Mouse (Mus musculus): ENCODE measurements around the gene Trim24.
"Not testable (repeated sequence)": the region's sequence is repeated elsewhere in the genome, so short reads cannot be mapped to it uniquely, and the experiment has no call there.

The Trim24 gene

DNA sequence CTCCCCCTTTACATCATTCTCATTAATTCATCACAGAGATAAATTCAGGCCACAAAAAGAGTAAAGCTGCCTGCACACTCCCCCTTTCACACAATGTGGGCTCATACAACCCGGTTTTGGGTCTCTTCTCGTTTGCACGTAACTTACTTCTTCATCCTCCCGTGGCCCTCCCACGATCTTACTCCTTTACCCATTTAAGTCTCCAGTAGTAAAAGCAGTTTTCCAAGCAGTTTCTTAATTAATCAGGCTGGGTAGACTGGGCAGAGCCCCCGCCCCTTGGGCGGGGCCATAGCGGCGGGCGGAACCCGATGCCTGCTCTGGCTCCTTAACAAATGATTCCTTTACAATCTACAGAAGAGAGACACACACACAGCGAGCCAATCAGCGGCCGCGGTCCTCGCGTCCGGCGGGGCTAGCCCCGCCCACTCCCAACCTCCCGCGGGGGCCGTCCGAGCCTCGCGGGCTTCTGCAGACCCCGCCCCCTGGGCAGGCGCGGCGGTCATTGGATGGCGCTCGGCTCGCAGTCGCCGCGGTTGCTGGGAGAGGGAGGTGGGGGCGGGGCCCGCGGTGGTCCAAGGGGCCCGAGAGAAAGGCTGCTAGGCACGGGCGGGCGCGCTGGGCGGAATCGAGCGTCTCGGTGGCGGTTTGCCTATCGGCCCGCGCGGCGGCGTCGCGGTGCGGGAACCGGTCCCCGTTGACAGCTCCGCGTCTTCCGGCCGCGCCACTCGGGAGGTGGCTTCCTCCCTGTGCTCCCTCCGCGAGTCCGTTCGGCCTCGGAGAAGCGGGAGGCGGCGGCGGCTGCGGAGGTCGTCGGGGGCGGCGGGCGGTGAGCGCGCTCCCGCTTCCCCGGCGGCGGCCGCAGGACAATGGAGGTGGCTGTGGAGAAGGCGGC is at the start of gene Trim24:
Trim24 (plus strand) TSS at position 567 of the 892 bp plus-strand sequence.
- in situ Hi-C loops (cut with MboI; ENCODE audit: low sequenced_read_pairs), result no loop called here

DNA sequence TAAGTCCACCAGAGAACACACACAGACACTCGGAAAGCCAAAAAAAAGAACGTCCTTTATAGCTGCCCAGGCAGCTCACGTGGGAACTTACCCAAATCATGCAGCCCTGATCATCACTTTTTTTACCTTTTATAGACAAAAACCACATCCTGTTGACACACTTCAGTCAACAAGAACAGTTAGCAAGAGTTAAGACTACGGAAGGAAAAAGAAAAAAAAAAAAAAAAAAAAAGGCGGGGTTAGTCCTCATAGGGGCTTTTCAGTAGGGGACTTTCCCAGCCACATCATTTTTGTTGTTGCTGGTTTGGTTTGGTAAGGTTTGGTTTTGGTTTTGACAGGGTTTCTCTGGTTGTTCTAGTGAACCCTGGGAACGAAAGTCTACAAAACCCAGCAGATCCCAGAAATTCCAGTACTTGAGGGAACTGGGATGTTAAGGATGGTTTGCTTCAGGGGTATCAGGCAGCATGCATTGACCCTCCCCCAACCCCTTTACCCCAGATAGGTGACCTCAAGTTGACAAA is 49.0 kb upstream of the Trim24 start:
- in situ Hi-C loops (cut with MboI; ENCODE audit: low sequenced_read_pairs), result no loop called here

DNA sequence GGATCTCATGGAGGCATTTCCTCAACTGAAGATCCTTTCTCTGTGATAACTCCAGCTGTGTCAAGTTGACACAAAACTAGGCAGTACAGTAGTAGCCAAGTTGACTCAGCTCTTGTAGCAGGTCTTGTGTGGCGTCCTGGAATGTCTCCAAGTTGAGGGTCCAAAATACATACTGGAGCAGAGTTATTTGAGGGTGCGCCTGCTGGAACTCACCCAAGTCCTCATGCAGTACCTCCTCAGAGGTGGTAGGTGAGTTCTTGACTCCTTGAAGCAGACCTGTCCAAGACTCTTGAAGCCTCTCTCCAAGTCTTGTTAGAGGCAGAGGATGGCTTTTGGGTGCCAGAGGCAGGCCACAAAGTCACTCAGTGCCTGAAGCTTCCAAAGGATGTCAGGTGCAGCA is 48.2 kb upstream of the Trim24 start:
- in situ Hi-C loops (cut with MboI; ENCODE audit: low sequenced_read_pairs), result no loop called here

DNA sequence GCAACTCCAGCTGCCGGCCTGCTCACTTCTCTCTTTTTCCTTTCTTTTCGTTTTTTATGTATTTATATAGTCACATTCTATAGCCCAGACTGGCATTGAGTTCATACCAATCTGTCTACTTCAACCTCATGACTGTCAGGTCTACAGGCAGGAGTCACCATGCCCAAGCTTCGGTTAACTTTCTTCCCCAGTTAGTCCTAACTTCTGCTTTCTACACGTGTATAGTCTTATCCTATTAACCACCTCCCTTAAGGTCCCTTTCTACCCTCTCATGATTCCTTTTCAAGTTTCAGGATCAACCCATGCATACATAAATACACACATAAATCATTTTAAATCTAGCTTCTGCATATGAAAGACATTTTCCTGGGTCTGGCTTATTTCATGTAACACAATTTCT is 46.9 kb upstream of the Trim24 start:
- in situ Hi-C loops (cut with MboI; ENCODE audit: low sequenced_read_pairs), result no loop called here

DNA sequence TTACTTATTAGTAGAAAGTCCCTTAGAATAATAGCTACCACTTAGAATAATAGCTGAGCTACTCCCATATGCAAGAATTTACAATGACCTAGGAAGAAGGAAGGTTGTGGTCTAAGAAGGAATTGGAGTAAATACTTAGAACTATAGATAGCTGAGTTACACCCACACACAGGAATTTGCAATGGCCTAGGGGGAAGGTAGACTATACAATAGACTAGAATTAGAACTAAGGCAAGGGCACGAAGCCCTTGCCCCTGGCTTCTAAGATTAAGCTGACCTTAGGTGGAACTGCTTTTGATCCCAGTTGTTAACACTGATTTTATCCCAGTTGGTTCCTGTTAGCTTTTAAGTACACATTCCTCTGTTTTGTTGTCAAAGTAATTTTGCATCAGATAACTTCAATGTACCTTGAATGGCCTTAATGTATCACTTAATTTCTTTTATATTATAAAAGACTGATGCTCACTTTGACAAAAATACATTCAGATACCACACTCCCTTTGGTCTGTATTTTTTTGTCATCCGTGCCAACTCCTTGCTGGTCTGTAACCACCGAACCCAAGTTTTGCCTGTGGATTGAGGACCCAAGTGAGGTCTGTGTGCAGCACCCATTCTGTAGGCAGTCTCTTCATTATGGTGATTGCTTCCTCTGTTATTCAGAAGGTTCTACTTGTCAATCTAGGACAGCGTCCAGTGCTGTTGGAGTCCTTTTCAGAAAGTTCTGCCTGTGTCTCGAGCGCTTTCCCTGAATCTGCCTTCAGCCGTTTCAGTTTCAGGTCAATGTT is 45.1 kb upstream of the Trim24 start:
- in situ Hi-C loops (cut with MboI; ENCODE audit: low sequenced_read_pairs), result not testable (repeated sequence)

DNA sequence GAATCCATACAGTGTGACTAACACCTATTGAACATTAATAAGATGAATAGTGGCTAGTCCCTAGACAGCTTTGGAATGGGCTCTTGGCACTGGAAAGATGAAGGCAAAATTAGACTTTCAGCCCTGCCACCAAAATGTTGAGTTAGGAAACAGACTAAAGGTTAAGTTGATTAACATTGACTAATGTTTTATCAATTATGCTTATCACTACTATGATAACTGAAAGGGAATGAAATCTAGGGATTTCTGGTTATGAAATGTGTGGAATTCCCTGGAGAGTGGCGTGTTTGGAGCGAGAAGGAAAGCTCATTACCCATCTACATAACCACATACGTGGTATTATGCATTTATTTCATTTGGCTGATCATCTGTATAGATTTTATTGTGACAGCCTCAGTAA is 41.7 kb upstream of the Trim24 start:
- in situ Hi-C loops (cut with MboI; ENCODE audit: low sequenced_read_pairs), result no loop called here

DNA sequence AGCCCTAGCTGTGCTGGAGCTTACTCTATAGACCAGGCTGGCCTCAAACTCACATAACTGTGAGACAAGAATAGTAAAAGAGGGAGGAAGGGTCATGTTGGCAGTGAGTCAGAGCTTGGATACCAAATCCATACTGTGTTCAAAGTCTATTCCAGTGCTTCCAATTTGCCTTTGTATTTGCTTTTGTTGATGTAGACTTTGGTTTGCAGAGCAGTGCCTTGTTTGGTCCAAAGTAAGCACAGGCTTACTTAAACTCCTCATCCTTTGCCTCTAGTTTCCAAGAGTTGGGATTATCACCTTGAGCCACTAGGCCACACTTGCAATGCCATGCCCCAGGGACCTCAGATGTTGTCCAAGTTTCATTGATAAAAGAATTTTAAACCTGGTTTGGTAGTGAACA is 41.0 kb upstream of the Trim24 start:
- in situ Hi-C loops (cut with MboI; ENCODE audit: low sequenced_read_pairs), result no loop called here

DNA sequence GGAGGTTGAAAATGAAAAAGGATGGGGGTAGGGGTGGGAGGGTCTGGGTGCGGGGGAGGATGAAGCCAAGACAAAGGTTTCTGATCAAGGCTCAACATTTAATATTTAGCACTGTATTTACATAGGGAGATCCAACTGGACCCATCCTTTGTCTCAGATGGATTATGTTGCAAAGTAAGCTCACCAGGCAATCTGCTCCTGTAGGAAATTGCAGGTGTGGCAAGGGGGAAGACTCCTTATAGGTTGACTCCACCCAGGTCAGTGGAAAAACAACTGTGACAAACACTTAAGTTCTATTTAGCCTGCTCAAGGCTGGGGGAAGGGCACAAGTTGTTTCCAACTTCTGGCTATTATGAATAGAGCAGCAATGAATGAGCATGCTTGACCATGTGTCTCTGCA is 36.9 kb upstream of the Trim24 start:
- in situ Hi-C loops (cut with MboI; ENCODE audit: low sequenced_read_pairs), result no loop called here

DNA sequence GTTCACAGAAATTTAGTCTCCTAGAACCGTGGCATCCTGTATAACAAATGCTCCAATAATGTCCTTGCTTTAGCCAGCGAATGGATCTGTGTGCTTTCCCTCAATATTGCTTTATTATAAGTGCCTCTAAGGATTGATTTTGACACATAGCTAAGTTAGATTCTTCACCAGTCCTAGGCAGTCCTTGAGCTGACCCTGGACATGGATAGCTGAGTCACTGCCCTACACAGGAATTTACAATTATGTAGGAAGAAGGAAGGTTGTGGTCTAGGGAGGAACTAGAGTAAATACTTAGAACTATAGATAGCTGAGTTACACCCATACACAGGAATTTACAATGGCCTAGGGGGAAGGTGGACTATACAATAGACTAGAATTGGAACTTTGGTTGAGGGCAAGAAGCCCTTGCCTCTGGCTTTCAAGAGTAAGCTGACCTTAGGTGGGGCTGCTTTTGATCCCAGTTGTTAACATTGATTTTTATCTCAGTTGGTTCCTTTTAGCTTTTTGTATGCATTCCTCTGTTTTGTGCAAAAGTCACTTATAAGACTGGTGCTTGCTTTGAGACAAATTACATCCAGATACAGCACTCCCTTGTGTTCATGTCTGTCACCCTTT is 33.6 kb upstream of the Trim24 start:
- in situ Hi-C loops (cut with MboI; ENCODE audit: low sequenced_read_pairs), result not testable (repeated sequence)

DNA sequence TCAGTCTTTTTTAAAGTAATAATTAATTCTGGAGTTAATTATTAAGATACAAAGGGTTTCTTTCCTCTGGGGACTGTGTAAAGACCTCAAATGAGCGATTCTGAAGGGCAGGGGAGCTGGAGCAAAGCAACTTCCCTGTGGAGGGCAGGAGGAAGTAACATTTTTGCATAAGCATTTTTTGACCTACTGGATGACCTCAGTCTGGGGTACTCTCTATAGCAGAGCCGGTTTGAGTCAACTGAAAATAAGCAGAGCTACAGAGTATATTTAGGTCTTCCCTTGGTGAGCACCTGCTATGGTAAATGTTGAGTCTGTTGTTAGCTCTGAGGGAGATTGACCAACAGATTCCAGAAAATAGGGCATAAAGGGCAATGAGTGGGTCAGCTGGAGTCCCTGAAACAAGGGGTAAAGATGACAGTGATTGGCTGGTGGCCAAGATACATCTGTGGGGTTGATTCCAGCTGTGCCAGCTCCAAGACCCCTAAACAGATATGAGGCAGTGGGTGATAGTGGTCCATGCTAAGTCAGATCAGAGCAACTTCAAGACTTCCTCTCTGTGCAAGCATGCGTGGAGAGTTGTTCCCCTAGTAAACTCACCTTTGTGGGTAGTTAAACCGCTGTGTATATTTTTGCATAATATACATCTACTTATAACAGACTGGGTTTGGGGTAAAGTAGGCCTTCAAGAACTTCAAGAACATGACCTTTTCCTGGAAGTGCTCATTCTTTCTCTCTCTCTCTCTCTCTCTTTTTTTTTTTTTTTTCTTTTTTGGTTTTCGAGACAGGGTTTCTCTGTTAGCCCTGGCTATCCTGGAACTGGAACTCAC is 27.6 kb upstream of the Trim24 start:
- in situ Hi-C loops (cut with MboI; ENCODE audit: low sequenced_read_pairs), result no loop called here

DNA sequence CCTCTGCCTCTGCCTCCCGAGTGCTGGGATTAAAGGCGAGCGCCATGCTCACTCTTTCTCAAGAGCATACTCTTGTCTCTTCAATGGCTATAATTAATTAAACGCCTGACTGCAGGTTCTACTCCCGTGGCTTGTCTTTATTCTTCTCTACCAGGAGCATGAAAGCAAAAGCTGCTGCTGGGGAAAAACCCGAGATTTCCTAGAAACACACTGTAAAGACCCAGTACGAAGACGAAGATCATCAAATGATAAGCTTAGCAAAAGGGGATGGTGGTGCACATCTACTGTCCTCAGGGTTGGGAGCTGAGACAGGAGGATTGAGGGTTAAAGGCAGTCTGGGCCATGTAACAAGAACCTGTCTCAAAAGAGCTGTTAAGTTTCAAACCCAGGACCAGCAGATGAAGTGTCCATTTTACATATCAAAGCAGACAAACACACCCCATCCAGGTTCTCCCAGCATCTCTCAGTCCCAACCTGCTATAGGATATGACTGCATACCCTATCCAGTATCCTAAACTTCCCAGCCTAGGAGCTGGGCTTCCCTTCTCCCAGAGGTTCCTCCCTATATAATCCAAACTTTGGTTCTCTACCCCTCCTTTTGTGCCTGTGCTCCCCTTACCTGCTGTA is 26.9 kb upstream of the Trim24 start:
- in situ Hi-C loops (cut with MboI; ENCODE audit: low sequenced_read_pairs), result no loop called here

DNA sequence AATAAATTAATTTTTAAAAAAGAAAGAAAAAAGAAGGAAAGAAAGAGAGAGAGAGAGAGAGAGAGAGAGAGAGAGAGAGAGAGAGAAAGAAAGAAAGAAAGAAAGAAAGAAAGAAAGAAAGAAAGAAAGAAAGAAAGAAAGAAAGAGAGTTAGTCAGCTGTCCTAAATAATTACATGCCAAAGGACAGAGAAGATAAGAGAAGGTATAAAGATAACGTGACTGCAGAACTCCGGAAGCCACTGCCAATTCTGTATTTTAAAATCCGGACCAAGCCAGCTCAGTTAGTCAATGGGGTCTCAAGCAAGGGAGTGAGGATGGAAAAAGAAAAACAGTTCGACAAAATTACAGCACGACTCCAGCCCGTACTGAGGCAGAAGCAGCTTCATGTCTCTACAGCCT is 25.7 kb upstream of the Trim24 start:
- in situ Hi-C loops (cut with MboI; ENCODE audit: low sequenced_read_pairs), result not testable (repeated sequence)

DNA sequence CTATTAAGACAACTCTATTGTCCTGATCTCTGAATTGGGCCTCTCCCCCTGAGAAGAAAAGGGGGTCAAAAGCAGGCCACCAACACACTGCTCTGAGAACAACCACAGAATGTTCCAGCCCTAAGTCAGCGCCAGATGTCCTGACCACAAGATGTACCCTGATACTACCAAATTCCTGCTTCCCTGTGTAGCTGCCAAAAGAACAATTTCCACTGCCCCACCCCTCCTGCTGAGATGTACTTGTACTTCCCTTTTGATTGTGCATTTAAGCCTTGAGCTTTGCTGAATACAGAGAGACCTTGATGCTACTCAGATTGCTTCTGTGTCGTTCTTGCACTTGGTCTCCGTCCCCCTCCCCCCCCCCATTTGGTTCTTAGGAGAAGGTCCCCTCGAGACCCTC is 23.1 kb upstream of the Trim24 start:
- in situ Hi-C loops (cut with MboI; ENCODE audit: low sequenced_read_pairs), result not testable (repeated sequence)

DNA sequence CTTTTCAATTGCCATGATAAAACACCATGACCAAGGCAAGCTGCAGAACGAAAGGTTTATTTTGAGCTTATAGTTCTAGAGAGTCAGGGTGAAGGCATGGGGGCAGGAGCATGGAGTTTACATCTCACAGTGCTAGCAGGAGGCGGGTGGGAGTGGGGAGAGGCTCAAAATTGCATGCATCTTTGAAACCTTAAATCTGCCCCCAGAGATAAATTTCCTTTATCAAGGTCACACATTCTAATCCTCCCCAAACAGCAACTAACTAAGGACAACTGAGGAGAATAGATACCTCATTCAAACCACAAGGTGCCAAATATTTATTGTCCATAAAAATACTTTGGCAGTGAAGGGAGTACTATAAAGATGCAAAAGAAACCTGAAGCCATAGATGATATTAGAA is 19.3 kb upstream of the Trim24 start:
- in situ Hi-C loops (cut with MboI; ENCODE audit: low sequenced_read_pairs), result no loop called here

DNA sequence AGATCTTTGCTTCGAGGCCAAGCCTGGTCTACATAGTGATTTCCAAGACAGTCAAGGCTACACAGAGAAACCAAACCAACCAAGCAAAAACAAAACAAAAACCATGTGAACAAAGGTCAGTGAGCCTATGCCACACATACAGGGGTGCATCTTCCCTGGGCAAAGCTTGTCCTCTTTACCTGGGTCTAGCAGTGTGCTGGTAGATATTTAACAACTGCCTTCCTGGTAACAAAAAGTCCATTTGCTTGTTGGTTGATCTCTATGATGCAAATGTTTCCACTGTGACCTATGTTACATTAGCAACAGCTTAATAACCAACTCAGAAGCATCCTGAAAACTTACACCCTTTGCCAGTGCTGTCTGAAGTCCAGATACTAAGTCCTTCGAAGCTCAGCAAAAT is 17.3 kb upstream of the Trim24 start:
- in situ Hi-C loops (cut with MboI; ENCODE audit: low sequenced_read_pairs), result no loop called here

DNA sequence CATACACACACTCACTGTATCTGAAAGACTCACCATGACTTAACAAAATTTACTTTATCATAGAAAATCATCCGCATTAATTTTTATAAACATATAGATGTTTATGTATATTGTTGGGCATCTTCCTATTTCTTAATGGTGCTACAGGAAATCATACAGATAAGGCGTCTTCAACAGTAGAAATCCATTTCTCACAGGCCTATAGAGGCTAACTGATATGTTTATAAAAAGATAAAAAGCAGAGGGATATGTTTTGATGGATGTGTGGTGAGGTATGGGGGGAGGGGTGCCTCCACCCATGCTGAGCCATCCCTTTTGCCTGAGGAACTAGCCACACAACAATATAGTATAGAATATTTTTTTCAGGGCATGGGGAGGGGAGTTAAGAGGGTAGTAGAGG is 15.2 kb upstream of the Trim24 start:
- in situ Hi-C loops (cut with MboI; ENCODE audit: low sequenced_read_pairs), result no loop called here

DNA sequence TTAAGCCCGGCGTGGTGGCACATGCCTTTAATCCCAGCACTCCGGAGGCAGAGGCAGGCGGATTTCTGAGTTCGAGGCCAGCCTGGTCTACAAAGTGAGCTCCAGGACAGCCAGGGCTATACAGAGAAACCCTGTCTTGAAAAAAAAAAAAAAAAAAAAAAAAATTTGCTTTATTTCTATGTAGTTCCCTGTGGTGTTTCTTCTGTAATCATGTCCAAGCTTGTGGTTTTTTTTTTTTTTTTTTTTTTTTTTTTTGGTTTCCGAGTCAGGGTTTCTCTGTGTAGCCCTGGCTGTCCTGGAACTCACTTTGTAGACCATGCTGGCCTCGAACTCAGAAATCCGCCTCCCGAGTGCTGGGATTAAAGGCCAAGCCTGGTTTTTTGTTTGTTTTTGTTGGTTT is 14.3 kb upstream of the Trim24 start:
- in situ Hi-C loops (cut with MboI; ENCODE audit: low sequenced_read_pairs), result not testable (repeated sequence)

DNA sequence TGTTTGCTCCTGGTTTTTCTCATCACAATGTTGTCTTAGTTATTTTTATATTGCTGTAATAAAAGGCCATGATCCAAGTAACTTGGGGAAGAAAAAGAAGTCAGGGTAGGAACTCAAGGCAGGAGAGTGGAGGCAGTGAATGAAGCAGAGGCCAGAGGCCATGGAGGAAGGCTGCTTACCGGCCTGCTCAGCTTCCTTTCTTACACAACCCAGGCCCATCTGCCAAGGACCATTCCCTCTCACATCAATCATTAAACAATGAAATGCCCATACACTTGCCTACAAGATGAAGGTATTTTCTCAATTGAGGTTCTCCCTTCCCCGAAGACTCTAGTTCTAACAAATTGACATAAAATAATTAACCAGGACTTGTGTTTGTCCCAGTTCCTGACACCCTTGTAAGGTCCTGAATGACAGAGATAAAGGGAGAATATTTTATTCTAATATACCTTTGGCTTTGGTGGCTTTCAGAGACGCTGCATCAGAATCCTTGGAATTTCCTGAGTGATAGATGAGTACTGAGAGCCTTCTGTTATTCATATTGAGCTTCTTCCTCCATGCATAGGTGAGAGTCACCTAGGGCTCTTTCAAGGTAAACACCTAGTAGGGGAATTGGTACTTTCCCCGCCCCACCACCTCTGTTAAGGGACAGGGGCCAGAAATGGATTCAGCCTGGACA is 13.3 kb upstream of the Trim24 start:
- in situ Hi-C loops (cut with MboI; ENCODE audit: low sequenced_read_pairs), result no loop called here

DNA sequence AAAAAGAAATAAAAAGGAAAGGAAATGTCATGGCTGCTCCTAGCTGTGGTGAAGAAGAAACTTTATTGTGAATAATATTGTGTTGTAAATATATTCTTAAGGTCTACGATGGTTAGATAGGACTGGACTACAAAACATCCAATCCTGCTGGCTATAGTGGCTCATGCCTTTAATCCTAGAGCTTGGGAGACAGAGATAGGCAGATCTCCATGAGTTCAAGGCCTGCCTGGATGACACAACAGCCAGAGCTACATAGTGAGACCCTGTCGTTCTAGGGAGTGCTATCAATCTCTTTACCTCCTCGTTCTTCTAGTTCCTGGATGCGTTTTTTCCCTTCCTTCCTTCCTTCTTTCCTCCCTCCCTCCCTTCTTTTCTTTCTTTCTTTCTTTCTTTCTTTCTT is 12.5 kb upstream of the Trim24 start:
- in situ Hi-C loops (cut with MboI; ENCODE audit: low sequenced_read_pairs), result no loop called here

DNA sequence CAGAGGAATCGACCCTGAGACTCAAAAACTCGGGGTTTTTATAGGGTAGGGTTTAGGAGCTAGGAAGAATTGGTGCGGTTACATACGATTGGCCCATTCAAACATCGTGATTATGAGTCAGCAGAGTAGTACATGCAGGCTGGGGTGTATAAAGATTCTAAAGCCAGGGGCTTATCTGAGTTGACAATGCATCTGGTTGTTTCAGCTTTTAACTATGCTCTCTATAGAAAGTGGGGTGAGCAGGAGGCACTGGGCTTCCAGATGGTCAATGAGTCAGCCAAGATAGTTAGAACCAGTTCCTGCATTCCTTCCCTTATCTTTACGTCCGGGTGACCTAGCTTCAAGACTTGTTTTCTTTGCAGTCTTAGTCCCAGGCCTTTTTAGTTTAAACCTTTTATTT is 7.7 kb upstream of the Trim24 start:
- in situ Hi-C loops (cut with MboI; ENCODE audit: low sequenced_read_pairs), result no loop called here

Measured in CH12F3 (cell line).